Mouse (Mus musculus): ENCODE measurements around the gene Rtkn. TPM values are rescaled to one million over a fixed set of nuclear protein-coding genes. Genes with fewer than 3 reads are reported as not detected.

The Rtkn gene
- polyA plus RNA-seq, 1 experiment, result 42.1 TPM

- peak; percentile 74 for TF ChIP-seq MAX (IDR thresholded peaks at IDR 0.05)
- peak; percentile 91 for TF ChIP-seq CTCF (IDR thresholded peaks at IDR 0.05; ENCODE audit: control insufficient read depth, insufficient read depth, insufficient read length)
- TF ChIP-seq CEBPB (IDR thresholded peaks at IDR 0.05; ENCODE audit: low read depth), result peak; percentile 12
- TF ChIP-seq FOSL1 (IDR thresholded peaks at IDR 0.05; ENCODE audit: insufficient read depth, low read length, poor library complexity, severe bottlenecking), result no peak
- TF ChIP-seq USF1 (IDR thresholded peaks at IDR 0.05; ENCODE audit: low read depth), result no peak
- TF ChIP-seq MYOD1 (IDR thresholded peaks at IDR 0.05; ENCODE audit: control insufficient read depth, insufficient read length, low read depth), result no peak
- Histone ChIP-seq H3K79me2 (ENCODE audit: control insufficient read depth, insufficient read depth) (peaks cover 63% of the 10 kb centered on the region), H3K79me3 (ENCODE audit: low read depth) (peaks cover 22% of the 10 kb centered on the region), H3K4me3 (ENCODE audit: insufficient read depth, poor library complexity, severe bottlenecking) (peak within 1 kb of the TSS; percentile 86), H3K36me3 (ENCODE audit: control insufficient read depth, insufficient read depth) (peaks cover 43% of the 10 kb centered on the region), H3K27me3 (ENCODE audit: control insufficient read depth, insufficient read depth, insufficient read length) (no peaks in the 10 kb centered on the region), H3ac (ENCODE audit: control insufficient read depth, insufficient read length, low read depth) (peak within 1 kb of the TSS; percentile 92)
Measured at GRCm38 (mm10) chr6:83115011-83115671, 20.1 kb upstream of the Rtkn start, which contains the start of gene Mogs. Mogs (plus strand) TSS chr6:83115496.

DNA sequence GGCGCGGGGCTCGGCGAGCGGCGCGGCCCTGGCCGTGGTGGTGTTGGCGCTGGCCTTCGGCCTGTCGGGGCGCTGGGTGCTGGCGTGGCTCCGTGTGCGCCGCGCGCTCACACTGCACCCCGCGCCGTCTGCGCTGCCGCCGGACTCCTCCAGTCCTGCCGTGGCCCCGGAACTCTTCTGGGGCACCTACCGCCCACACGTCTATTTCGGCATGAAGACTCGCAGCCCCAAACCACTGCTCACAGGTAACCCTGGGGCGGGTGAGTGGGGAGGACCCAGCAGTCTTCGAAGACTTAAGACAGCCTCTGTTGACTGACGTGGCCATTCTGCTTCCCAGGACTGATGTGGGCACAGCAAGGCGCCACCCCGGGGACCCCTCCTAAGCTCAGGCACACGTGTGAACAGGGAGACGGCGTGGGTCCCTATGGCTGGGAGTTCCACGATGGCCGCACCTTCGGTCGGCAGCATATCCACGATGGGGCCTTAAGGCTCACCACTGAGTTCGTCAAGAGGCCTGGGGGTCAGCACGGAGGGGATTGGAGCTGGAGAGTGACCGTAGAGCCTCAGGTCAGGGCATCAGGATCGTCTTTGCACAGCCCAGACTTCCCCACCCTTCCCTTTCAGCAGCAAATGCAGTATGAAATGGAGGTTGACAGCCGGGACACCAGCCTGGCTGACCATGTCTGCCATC is 19.4 kb upstream of the Rtkn start:
- Histone ChIP-seq H3K79me3 (ENCODE audit: low read depth) (peaks cover 24% of the 10 kb centered on the region), H3K4me3 (ENCODE audit: insufficient read depth, poor library complexity, severe bottlenecking) (peak overlapping the region; percentile 86)
- TF ChIP-seq CTCF (IDR thresholded peaks at IDR 0.05; ENCODE audit: control insufficient read depth, insufficient read depth, insufficient read length) (no peak), MYOD1 (IDR thresholded peaks at IDR 0.05; ENCODE audit: control insufficient read depth, insufficient read length, low read depth) (no peak), USF1 (IDR thresholded peaks at IDR 0.05; ENCODE audit: low read depth) (no peak), CEBPB (IDR thresholded peaks at IDR 0.05; ENCODE audit: low read depth) (no peak), MAX (IDR thresholded peaks at IDR 0.05) (no peak), FOSL1 (IDR thresholded peaks at IDR 0.05; ENCODE audit: insufficient read depth, low read length, poor library complexity, severe bottlenecking) (no peak), MYOG (IDR thresholded peaks at IDR 0.05; ENCODE audit: control insufficient read depth, extremely low read depth, insufficient read length) (no peak)

DNA sequence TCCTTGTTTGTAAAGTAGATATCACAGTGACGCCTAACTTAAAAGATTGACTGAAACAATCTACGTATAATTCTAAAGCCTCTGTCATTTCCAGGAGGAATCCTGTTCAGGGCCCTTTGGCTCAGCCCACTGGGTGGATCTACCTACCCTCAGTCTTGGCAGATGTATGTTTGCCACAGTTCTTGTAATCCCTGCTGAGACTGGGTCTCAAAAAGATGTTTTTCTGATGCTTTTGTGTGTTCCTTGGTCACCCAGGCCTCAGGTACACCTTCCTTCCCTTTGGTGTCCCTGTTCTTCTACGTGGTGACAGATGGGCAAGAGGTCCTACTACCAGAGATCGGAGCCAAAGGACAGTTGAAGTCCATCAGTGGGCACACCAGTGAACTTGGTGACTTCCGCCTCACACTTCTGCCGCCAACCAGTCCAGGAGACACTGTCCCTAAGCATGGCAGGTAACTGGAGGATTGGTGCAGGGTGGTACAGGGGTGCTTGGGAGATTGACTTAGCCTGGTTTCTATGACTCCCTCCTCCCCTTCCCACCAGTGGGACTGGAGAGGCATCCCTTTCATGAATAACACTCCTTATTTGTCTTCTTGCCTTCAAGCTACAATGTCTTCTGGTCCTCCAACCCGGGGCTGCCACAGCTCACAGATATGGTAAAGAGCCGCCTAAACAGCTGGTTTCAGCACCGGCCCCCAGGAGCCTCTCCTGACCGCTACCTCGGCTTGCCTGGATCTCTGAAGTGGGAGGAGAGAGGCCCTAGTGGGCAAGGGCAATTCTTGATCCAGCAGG is 18.7 kb upstream of the Rtkn start:
- peaks cover 29% of the 10 kb centered on the region for H3K36me3 ChIP-seq (ENCODE audit: control insufficient read depth, insufficient read depth)
- no peaks in the 10 kb centered on the region for H3K27me3 ChIP-seq (ENCODE audit: control insufficient read depth, insufficient read depth, insufficient read length)
- H3K4me3 ChIP-seq (ENCODE audit: insufficient read depth, poor library complexity, severe bottlenecking), result peak overlapping the region; percentile 86
- H3K79me2 ChIP-seq (ENCODE audit: control insufficient read depth, insufficient read depth), result peaks cover 62% of the 10 kb centered on the region
- H3ac ChIP-seq (ENCODE audit: control insufficient read depth, insufficient read length, low read depth), result peak overlapping the region; percentile 92
- TF ChIP-seq CTCF (IDR thresholded peaks at IDR 0.05; ENCODE audit: control insufficient read depth, insufficient read depth, insufficient read length) (no peak), MYOD1 (IDR thresholded peaks at IDR 0.05; ENCODE audit: control insufficient read depth, insufficient read length, low read depth) (no peak), FOSL1 (IDR thresholded peaks at IDR 0.05; ENCODE audit: insufficient read depth, low read length, poor library complexity, severe bottlenecking) (no peak), CEBPB (IDR thresholded peaks at IDR 0.05; ENCODE audit: low read depth) (no peak), MYOG (IDR thresholded peaks at IDR 0.05; ENCODE audit: control insufficient read depth, extremely low read depth, insufficient read length) (no peak), USF1 (IDR thresholded peaks at IDR 0.05; ENCODE audit: low read depth) (no peak), MAX (IDR thresholded peaks at IDR 0.05) (no peak)
- peaks cover 24% of the 10 kb centered on the region for H3K79me3 ChIP-seq (ENCODE audit: low read depth)

More for the DNA sequence above, 19.4 kb upstream of the Rtkn start:
- Histone ChIP-seq H3ac (ENCODE audit: control insufficient read depth, insufficient read length, low read depth) (peak overlapping the region; percentile 92), H3K27me3 (ENCODE audit: control insufficient read depth, insufficient read depth, insufficient read length) (no peaks in the 10 kb centered on the region), H3K36me3 (ENCODE audit: control insufficient read depth, insufficient read depth) (peaks cover 36% of the 10 kb centered on the region), H3K79me2 (ENCODE audit: control insufficient read depth, insufficient read depth) (peaks cover 63% of the 10 kb centered on the region)

DNA sequence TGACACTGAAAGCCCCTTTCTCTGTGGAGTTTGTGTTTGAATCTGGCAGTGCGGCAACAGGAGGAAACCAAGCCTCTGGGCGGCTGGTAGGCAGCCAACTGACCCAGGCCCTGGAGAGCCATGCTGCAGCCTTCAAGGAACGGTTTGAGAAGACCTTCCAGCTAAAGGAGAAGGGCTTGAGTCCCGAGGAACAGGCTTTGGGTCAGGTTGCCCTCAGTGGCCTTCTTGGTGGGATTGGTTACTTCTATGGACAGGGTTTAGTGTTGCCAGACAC is 18.2 kb upstream of the Rtkn start:
- H3K79me2 ChIP-seq (ENCODE audit: control insufficient read depth, insufficient read depth), result peaks cover 62% of the 10 kb centered on the region
- H3K27me3 ChIP-seq (ENCODE audit: control insufficient read depth, insufficient read depth, insufficient read length), result no peaks in the 10 kb centered on the region
- no peak overlapping the region for H3K4me3 ChIP-seq (ENCODE audit: insufficient read depth, poor library complexity, severe bottlenecking)
- TF ChIP-seq MYOG (IDR thresholded peaks at IDR 0.05; ENCODE audit: control insufficient read depth, extremely low read depth, insufficient read length) (no peak), CEBPB (IDR thresholded peaks at IDR 0.05; ENCODE audit: low read depth) (no peak), CTCF (IDR thresholded peaks at IDR 0.05; ENCODE audit: control insufficient read depth, insufficient read depth, insufficient read length) (no peak), USF1 (IDR thresholded peaks at IDR 0.05; ENCODE audit: low read depth) (no peak), MAX (IDR thresholded peaks at IDR 0.05) (no peak), FOSL1 (IDR thresholded peaks at IDR 0.05; ENCODE audit: insufficient read depth, low read length, poor library complexity, severe bottlenecking) (no peak), MYOD1 (IDR thresholded peaks at IDR 0.05; ENCODE audit: control insufficient read depth, insufficient read length, low read depth) (no peak)
- H3K36me3 ChIP-seq (ENCODE audit: control insufficient read depth, insufficient read depth), result peaks cover 28% of the 10 kb centered on the region
- H3K79me3 ChIP-seq (ENCODE audit: low read depth), result peaks cover 24% of the 10 kb centered on the region
- no peak overlapping the region for H3ac ChIP-seq (ENCODE audit: control insufficient read depth, insufficient read length, low read depth)

GRCm38 (mm10) chr6:83117616-83118015 is 17.6 kb upstream of the Rtkn start:
- Histone ChIP-seq H3K27me3 (ENCODE audit: control insufficient read depth, insufficient read depth, insufficient read length) (no peaks in the 10 kb centered on the region), H3K4me3 (ENCODE audit: insufficient read depth, poor library complexity, severe bottlenecking) (no peak overlapping the region), H3ac (ENCODE audit: control insufficient read depth, insufficient read length, low read depth) (no peak overlapping the region), H3K36me3 (ENCODE audit: control insufficient read depth, insufficient read depth) (peaks cover 28% of the 10 kb centered on the region), H3K79me3 (ENCODE audit: low read depth) (peaks cover 24% of the 10 kb centered on the region), H3K79me2 (ENCODE audit: control insufficient read depth, insufficient read depth) (peaks cover 67% of the 10 kb centered on the region)
- TF ChIP-seq USF1 (IDR thresholded peaks at IDR 0.05; ENCODE audit: low read depth) (no peak), FOSL1 (IDR thresholded peaks at IDR 0.05; ENCODE audit: insufficient read depth, low read length, poor library complexity, severe bottlenecking) (no peak), CTCF (IDR thresholded peaks at IDR 0.05; ENCODE audit: control insufficient read depth, insufficient read depth, insufficient read length) (no peak), MAX (IDR thresholded peaks at IDR 0.05) (no peak), MYOG (IDR thresholded peaks at IDR 0.05; ENCODE audit: control insufficient read depth, extremely low read depth, insufficient read length) (no peak), MYOD1 (IDR thresholded peaks at IDR 0.05; ENCODE audit: control insufficient read depth, insufficient read length, low read depth) (no peak), CEBPB (IDR thresholded peaks at IDR 0.05; ENCODE audit: low read depth) (no peak)
